Mouse (Mus musculus) neural tube, embryonic 13.5 days (tissue): ENCODE results near the gene Pcx. TPM values are rescaled to one million over a fixed set of nuclear protein-coding genes. Genes with fewer than 3 reads are reported as not detected.
"Not testable (repeated sequence)": the region's sequence is repeated elsewhere in the genome, so short reads cannot be mapped to it uniquely, and the experiment has no call there.

Experiments used
- ATAC-seq: fragments of 200-750 bp; cut with Nextera tagmentation; 2 replicates; pipeline ENCODE4 v1.8.0; 2017; ENCODE audit warnings: low read depth, mild to moderate bottlenecking, moderate TSS enrichment, moderate library complexity
- H3K27ac ChIP-seq: fragments of 300-500 bp; sonication (generic); replicated peaks from 2 replicates; pipeline ENCODE4 v1.5.1; 2015; ENCODE audit warnings: moderate library complexity, mild to moderate bottlenecking, inconsistent platforms
- H3K27me3 ChIP-seq: fragments of 300-500 bp; sonication (generic); 2 replicates; pipeline ENCODE4 v1.6.1; 2015; ENCODE audit warnings: mild to moderate bottlenecking, inconsistent platforms
- H3K36me3 ChIP-seq: fragments of 300-500 bp; sonication (generic); 2 replicates; pipeline ENCODE4 v1.6.1; 2015; ENCODE audit warnings: mild to moderate bottlenecking, inconsistent platforms
- H3K4me1 ChIP-seq: fragments of 300-500 bp; sonication (generic); replicated peaks from 2 replicates; pipeline ENCODE4 v1.6.1; 2015; ENCODE audit warnings: inconsistent platforms
- H3K4me2 ChIP-seq: fragments of 300-500 bp; sonication (generic); 2 replicates; pipeline ENCODE4 v1.6.1; 2015; ENCODE audit warnings: inconsistent platforms, mild to moderate bottlenecking, moderate library complexity
- H3K4me3 ChIP-seq: fragments of 300-500 bp; sonication (generic); 2 replicates; pipeline ENCODE4 v1.5.1; 2015; ENCODE audit warnings: mild to moderate bottlenecking, inconsistent platforms
- H3K9ac ChIP-seq: fragments of 300-500 bp; sonication (generic); 2 replicates; pipeline ENCODE4 v1.6.1; 2015; ENCODE audit warnings: moderate library complexity, mild to moderate bottlenecking, inconsistent platforms
- H3K9me3 ChIP-seq: fragments of 300-500 bp; sonication (generic); 2 replicates; pipeline ENCODE4 v1.6.1; 2016; ENCODE audit warnings: inconsistent platforms
- WGBS: fragments of 180-500 bp; shearing (Covaris S2); methylation state at CpG from one replicate; pipeline ENCODE4 v1.1.7; 2015; 5-methylcytosine and 5-hydroxymethylcytosine counted together
- polyA plus RNA-seq: library from polyadenylated mRNA; unstranded; fragments of >200 nt; fragmentation: Nextera tagmentation; extraction: Ambion mirVana; gene quantifications from 2 replicates; pipeline ENCODE4 v1.2.1, GENCODE M21; 2015

Pcx gene
- polyA plus RNA-seq, 1 experiment from 2014 or later, result 21.0 TPM

- Histone ChIP-seq H3K4me1 (peaks cover 7% of the 10 kb centered on the region; the same call in 1 of the 2 replicates), H3K27ac (no peak overlapping the region; the same call in 1 of the 2 replicates), H3K9me3 (no peaks in the 10 kb centered on the region), H3K27me3 (no peaks in the 10 kb centered on the region), H3K4me3 (no peak overlapping the region), H3K36me3 (no peaks in the 10 kb centered on the region), H3K4me2 (no peak overlapping the region), H3K9ac (no peak overlapping the region)
- WGBS, result 64% methylated on average over 4 of the region's 4 CpGs
- ATAC-seq, result no peak
These were observed 61.8 kb downstream of the Pcx start for GRCm38 (mm10) chr19:4572061-4572460.

DNA sequence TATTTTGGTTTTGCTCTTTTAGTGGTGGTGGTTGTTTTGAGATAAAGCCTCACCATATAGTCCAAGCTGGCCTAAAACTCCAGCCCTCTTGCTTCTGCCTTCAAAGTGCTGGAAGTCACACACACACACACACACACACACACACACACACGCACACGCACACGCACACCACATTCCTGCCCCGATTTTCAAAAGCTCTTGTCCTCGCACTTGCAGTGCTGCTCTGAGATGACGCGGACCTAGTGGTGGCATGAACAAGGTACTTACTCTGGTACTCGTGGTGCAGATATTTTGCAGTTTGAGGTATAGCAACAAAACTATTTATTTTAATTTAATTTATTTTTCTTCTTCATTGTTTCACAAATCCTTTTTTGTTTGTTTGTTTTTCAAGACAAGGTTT, 62.2 kb downstream of the Pcx start:
- H3K4me2 ChIP-seq, result no peak overlapping the region
- H3K27ac ChIP-seq, result no peak overlapping the region
- H3K9ac ChIP-seq, result no peak overlapping the region
- no peak overlapping the region for H3K4me3 ChIP-seq
- peaks cover 7% of the 10 kb centered on the region; the same call in 1 of the 2 replicates for H3K4me1 ChIP-seq
- WGBS, result 89% methylated on average over 8 of the region's 8 CpGs
- no peaks in the 10 kb centered on the region for H3K27me3 ChIP-seq
- no peaks in the 10 kb centered on the region for H3K36me3 ChIP-seq
- ATAC-seq, result no peak
- H3K9me3 ChIP-seq, result no peaks in the 10 kb centered on the region

DNA sequence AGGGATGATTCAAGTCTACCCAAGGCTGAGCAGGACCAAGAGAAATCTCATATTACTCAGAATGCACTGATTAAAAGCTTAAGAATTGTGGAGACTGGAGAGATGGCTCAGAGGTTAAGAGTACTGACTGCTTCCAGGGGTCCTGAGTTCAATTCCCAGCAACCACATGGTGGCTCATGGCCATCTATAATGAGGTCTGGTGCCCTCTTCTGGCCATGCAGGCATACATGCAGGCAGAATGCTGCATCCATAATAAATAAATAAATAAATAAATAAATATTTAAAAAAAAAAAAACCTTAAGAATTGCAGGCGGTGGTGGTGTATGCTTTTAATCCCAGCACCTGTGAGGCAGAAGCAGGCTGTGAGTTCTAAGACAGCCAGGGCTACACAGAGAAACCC, 63.0 kb downstream of the Pcx start:
- no peak overlapping the region for H3K4me3 ChIP-seq
- H3K4me1 ChIP-seq, result peaks cover 7% of the 10 kb centered on the region; the same call in 1 of the 2 replicates
- no peak overlapping the region for H3K27ac ChIP-seq
- no peaks in the 10 kb centered on the region for H3K27me3 ChIP-seq
- no peak overlapping the region for H3K4me2 ChIP-seq
- no peaks in the 10 kb centered on the region for H3K36me3 ChIP-seq
- WGBS, result 92% methylated on average over 1 of the region's 1 CpGs
- ATAC-seq, result no peak
- H3K9me3 ChIP-seq, result no peaks in the 10 kb centered on the region
- no peak overlapping the region for H3K9ac ChIP-seq

- Histone ChIP-seq H3K36me3 (no peaks in the 10 kb centered on the region), H3K9ac (no peak overlapping the region), H3K27me3 (no peaks in the 10 kb centered on the region), H3K4me1 (no peaks in the 10 kb centered on the region), H3K27ac (no peak overlapping the region), H3K4me3 (no peak overlapping the region), H3K9me3 (no peaks in the 10 kb centered on the region), H3K4me2 (no peak overlapping the region)
- no peak for ATAC-seq
- WGBS, result 84% methylated on average over 2 of the region's 2 CpGs
These were observed 68.5 kb downstream of the Pcx start for GRCm38 (mm10) chr19:4578799-4579198.

- 89% methylated on average over 5 of the region's 5 CpGs for WGBS
- no peak overlapping the region for H3K4me3 ChIP-seq
- H3K9ac ChIP-seq, result no peak overlapping the region
- no peak overlapping the region for H3K27ac ChIP-seq
- no peaks in the 10 kb centered on the region for H3K27me3 ChIP-seq
- ATAC-seq, result no peak
- H3K4me1 ChIP-seq, result no peaks in the 10 kb centered on the region
- no peaks in the 10 kb centered on the region for H3K9me3 ChIP-seq
- no peak overlapping the region for H3K4me2 ChIP-seq
- H3K36me3 ChIP-seq, result no peaks in the 10 kb centered on the region
These were observed 69.0 kb downstream of the Pcx start for GRCm38 (mm10) chr19:4579296-4579695.

GRCm38 (mm10) chr19:4583856-4584255, 73.6 kb downstream of the Pcx start:
- Histone ChIP-seq H3K36me3 (no peaks in the 10 kb centered on the region), H3K4me3 (no peak overlapping the region), H3K27ac (no peak overlapping the region), H3K9me3 (no peaks in the 10 kb centered on the region), H3K4me2 (no peak overlapping the region), H3K4me1 (no peaks in the 10 kb centered on the region), H3K9ac (no peak overlapping the region), H3K27me3 (no peaks in the 10 kb centered on the region)
- WGBS, result 81% methylated on average over 2 of the region's 2 CpGs
- ATAC-seq, result no peak

DNA sequence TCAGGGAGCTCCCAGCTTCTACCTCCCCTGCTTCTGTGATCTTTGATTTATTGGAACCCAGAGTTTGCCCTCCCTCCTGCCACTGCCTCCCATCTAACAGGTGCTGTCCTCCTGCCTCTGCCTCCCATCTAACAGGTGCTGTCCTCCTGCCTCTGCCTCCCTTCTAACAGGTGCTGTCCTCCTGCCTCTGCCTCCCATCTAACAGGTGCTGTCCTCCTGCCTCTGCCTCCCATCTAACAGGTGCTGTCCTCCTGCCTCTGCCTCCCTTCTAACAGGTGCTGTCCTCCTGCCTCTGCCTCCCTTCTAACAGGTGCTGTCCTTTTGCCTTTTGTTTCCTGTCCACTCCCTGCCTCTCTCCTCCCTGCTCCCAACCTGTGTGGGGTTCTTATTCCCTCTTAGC, 76.5 kb downstream of the Pcx start:
- H3K4me1 ChIP-seq, H3K4me3 ChIP-seq, H3K9me3 ChIP-seq, ATAC-seq, H3K4me2 ChIP-seq, H3K27ac ChIP-seq, H3K27me3 ChIP-seq, H3K9ac ChIP-seq, H3K36me3 ChIP-seq: not testable (repeated sequence)

GRCm38 (mm10) chr19:4587426-4587825, 77.2 kb downstream of the Pcx start:
- Histone ChIP-seq H3K27me3 (no peaks in the 10 kb centered on the region), H3K9ac (no peak overlapping the region), H3K36me3 (no peaks in the 10 kb centered on the region), H3K4me2 (no peak overlapping the region), H3K27ac (no peak overlapping the region), H3K9me3 (no peaks in the 10 kb centered on the region), H3K4me1 (no peaks in the 10 kb centered on the region), H3K4me3 (no peak overlapping the region)
- ATAC-seq, result no peak
- WGBS, result 62% methylated on average over 2 of the region's 2 CpGs

GRCm38 (mm10) chr19:4588430-4588829, 78.2 kb downstream of the Pcx start:
- Histone ChIP-seq H3K27ac (no peak overlapping the region), H3K36me3 (no peaks in the 10 kb centered on the region), H3K4me1 (no peaks in the 10 kb centered on the region), H3K9ac (no peak overlapping the region), H3K27me3 (no peaks in the 10 kb centered on the region), H3K4me3 (no peak overlapping the region), H3K9me3 (no peaks in the 10 kb centered on the region), H3K4me2 (no peak overlapping the region)
- no peak for ATAC-seq
- 73% methylated on average over 3 of the region's 3 CpGs for WGBS

DNA sequence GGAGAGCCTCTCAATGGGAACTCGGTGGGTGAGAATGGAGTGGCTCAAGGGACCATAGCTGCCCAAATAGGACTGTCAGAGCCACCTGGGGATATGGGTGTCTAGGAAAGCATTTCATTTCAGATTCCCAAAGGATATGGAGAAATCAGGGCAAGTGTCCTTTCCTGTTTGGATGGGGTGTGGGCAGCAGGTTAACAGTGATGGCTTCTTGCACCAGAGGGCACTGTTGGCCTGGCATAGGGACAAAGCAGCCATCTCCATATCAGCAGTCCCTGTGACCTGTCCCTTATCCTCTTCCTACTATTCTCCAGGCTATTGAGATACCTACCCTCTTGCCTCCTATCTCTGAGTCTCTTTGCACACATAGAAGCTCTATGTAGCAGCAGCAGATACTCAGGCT, 78.8 kb downstream of the Pcx start:
- no peak overlapping the region for H3K27ac ChIP-seq
- no peak overlapping the region for H3K9ac ChIP-seq
- H3K36me3 ChIP-seq, result no peaks in the 10 kb centered on the region
- no peak overlapping the region for H3K4me2 ChIP-seq
- no peaks in the 10 kb centered on the region for H3K9me3 ChIP-seq
- no peak overlapping the region for H3K4me3 ChIP-seq
- ATAC-seq, result no peak
- H3K4me1 ChIP-seq, result no peaks in the 10 kb centered on the region
- 73% methylated on average over 1 of the region's 1 CpGs for WGBS
- no peaks in the 10 kb centered on the region for H3K27me3 ChIP-seq

GRCm38 (mm10) chr19:4590025-4590424, 79.8 kb downstream of the Pcx start:
- Histone ChIP-seq H3K4me2 (no peak overlapping the region), H3K4me3 (no peak overlapping the region), H3K36me3 (no peaks in the 10 kb centered on the region), H3K4me1 (no peaks in the 10 kb centered on the region), H3K9me3 (no peaks in the 10 kb centered on the region), H3K27ac (no peak overlapping the region), H3K27me3 (no peaks in the 10 kb centered on the region), H3K9ac (no peak overlapping the region)
- ATAC-seq, result no peak
- WGBS, result 91% methylated on average over 3 of the region's 3 CpGs

GRCm38 (mm10) chr19:4593792-4594522, 83.7 kb downstream of the Pcx start:
- Histone ChIP-seq H3K9ac (no peak overlapping the region), H3K9me3 (no peaks in the 10 kb centered on the region), H3K4me3 (no peak overlapping the region), H3K4me1 (no peaks in the 10 kb centered on the region), H3K27ac (no peak overlapping the region), H3K4me2 (no peak overlapping the region), H3K36me3 (no peaks in the 10 kb centered on the region), H3K27me3 (no peaks in the 10 kb centered on the region)
- no peak for ATAC-seq
- 50% methylated on average over 7 of the region's 7 CpGs for WGBS

GRCm38 (mm10) chr19:4596071-4596470, 85.8 kb downstream of the Pcx start:
- Histone ChIP-seq H3K4me3 (no peak overlapping the region), H3K4me2 (no peak overlapping the region), H3K9ac (no peak overlapping the region), H3K4me1 (no peaks in the 10 kb centered on the region), H3K9me3 (no peaks in the 10 kb centered on the region), H3K27me3 (no peaks in the 10 kb centered on the region), H3K36me3 (no peaks in the 10 kb centered on the region), H3K27ac (no peak overlapping the region)
- ATAC-seq, result no peak
- WGBS, result 82% methylated on average over 2 of the region's 2 CpGs
